Mouse (Mus musculus): Measurements from ENCODE around the gene Hs3st1.

Hs3st1 gene

GRCm38 (mm10) chr5:39643260-39643923 is 111.9 kb downstream of the Hs3st1 start:
- no peak for DNase-seq (ENCODE audit: extremely low spot score)

GRCm38 (mm10) chr5:39642222-39642770 is 113.0 kb downstream of the Hs3st1 start:
- DNase-seq (ENCODE audit: extremely low spot score): no peak

DNA sequence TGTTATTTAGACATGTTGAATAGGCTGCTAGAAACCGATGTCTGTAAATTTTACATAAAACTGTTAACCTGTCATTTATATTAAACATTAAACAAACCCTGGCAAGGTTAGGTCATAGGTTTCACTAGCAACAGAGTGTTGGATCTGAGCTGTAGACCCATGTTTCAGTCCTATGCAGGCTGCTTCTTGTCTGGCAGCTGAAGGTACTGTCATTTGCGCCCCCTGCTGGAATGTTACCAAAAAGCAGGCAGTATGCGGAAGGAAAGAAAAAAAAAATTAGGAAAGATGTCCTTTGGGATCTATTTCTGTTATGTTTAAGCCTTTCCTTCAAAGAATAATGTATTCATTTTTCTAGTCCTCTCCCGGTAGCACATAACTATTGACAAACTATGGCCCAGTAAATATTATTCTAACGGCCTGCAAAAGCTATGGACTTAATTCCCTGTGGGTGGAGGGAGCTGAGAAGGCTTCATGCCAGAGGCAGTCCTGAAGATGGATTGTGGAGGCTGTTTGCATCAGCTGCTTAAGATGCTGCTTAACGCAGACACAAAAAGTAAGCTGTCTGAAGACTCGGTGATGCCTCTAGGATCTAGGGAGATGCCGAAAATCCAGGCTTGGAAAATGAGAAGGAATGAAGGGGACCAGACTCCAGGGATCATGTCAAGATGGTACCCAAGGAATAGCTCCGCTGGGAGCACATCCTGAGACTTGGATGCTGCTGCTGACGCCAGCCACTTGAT is 115.7 kb downstream of the Hs3st1 start:
- DNase-seq (ENCODE audit: extremely low spot score): peak; percentile 61

GRCm38 (mm10) chr5:39638926-39639325 is 116.3 kb downstream of the Hs3st1 start:
- DNase-seq (ENCODE audit: extremely low spot score): no peak

- DNase-seq (ENCODE audit: extremely low spot score): no peak
Measured at GRCm38 (mm10) chr5:39637874-39638273, 117.4 kb downstream of the Hs3st1 start.

- DNase-seq (ENCODE audit: extremely low spot score): no peak
Measured at GRCm38 (mm10) chr5:39636090-39636489, 119.2 kb downstream of the Hs3st1 start.

- no peak for DNase-seq (ENCODE audit: extremely low spot score)
Measured at GRCm38 (mm10) chr5:39634300-39635047, 120.8 kb downstream of the Hs3st1 start.

DNA sequence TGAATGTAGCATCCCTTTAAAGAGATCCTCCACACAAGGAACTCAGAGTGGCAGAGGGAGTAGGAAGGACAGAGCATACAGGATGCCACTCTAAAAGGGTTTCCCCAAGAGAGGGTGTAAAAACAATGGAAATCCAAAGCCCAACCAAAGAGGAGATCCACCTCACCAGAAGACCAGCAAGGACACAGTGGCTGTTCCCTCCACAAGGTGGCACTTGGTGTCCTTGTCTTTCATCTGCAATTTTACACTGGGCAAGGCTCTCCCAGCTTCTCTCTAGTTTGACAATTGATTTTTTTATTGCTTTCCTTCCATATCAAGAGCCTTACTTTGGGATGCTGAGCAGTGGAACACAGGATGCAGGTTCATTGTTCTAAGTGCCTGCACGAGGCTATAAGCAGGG is 122.1 kb downstream of the Hs3st1 start:
- no peak for DNase-seq (ENCODE audit: extremely low spot score)

DNA sequence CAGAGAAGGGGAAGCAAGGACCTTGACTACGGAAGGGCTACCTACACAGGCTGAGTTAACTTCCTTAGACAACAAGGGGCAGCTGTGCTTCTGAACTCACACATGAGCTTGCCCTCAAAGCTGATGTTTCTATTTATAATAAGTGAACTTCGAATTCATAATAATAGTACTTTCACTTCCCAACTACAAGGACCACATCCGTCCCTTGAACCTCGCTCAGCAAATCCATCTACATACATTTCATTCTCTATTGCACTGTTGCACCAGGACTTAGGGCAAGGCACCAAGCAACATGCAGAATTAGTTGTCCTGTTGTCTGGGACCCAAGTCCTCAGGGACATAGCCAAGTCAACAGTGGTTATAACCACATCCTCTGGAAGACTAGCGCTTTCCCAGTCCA is 124.4 kb downstream of the Hs3st1 start:
- DNase-seq (ENCODE audit: extremely low spot score): no peak

DNA sequence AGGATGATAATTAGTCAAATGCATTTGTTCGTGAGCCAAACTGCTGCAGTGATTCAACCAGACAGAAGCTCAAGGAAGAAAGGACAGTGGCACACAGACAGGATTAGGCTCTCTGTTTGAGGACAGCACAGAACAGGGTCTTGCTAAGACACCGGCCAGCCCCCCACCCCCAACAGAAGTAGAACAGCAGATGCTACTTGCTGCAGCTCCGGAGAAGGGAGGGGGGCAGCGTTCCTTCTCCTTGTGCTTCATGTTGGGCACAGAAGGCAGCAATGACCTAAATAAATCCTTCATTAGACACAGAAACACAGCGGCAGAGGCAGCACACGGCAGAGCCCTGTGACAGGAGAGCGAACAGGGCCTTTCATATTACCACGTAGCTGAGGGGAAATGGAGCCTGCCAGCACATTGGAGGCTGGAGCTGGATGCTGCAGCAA is 130.2 kb downstream of the Hs3st1 start:
- no peak for DNase-seq (ENCODE audit: extremely low spot score)

DNA sequence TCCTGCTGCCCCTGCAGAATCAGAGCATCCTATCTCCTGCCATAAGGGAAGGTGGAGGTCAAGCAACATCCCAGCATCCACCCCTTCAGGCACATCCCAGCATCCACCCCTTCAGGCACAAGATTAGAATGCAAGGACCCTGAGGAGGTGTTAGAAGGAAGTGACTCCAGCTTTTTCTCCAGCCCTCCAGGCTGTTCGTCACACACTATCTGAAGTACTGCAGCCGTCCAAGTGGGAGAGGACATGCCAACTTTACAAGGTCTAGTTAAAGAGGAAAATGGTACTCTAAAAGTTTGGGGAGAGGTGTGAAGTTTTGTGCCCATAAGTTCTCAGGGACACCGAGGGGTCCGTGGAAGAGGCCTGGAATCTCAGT is 131.1 kb downstream of the Hs3st1 start:
- DNase-seq (ENCODE audit: extremely low spot score): no peak

- peak; percentile 23 for DNase-seq (ENCODE audit: extremely low spot score)
Measured at GRCm38 (mm10) chr5:39623304-39624217, 131.7 kb downstream of the Hs3st1 start.

GRCm38 (mm10) chr5:39620206-39620866 is 134.9 kb downstream of the Hs3st1 start:
- DNase-seq (ENCODE audit: extremely low spot score): no peak

DNA sequence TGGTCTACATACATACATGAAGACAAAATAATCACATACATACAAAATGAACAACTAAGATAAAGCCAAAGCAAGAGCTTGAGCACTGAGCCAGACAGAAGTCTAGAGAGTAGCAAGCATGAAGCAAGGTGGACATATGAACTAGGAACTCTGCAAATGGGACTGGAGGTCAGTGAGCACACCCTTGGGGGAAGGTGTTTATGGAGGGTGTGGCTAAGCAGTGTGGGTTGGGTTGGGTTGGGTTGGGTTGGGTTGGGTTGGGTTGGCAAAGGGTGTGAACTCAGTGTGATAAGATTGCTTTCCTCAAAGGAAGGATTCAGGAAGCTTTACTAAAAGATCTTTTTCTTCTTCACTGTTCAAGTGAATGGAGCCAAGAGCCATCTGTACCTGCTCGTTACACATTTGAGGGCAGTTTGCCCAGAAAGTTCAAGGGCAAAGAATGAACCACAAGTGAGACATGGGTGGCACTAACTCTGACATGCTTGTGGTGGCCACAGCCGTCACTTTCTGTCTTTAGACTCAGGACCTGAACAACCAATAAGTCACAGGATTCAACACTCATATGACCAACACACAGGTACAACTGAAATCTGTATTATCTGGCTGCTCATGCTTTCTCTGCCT is 137.8 kb downstream of the Hs3st1 start:
- DNase-seq (ENCODE audit: extremely low spot score): no peak

- no peak for DNase-seq (ENCODE audit: extremely low spot score)
Measured at GRCm38 (mm10) chr5:39615202-39615601, 140.1 kb downstream of the Hs3st1 start.

- DNase-seq (ENCODE audit: extremely low spot score): no peak
Measured at GRCm38 (mm10) chr5:39613534-39613933, 141.7 kb downstream of the Hs3st1 start.

DNA sequence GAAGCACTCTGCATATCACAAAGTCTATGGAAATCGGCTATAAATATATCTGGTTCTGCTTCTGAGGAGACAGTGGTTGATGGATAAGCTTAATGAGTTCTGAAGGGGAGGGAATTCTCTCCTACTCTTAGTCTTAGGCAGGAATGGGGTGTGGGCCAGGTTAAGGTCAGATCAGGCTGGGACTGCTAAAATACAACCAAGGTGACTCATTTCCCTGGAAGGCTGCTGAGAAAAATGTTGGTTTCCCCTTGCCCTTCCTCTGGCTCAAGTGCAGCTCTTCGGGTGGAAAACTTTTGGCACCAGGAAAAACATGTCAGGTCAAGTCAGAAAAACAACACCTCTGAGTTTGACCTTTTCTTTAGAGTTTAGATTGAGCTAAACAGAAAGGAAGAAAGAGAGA is 143.0 kb downstream of the Hs3st1 start:
- DNase-seq (ENCODE audit: extremely low spot score): no peak

- DNase-seq (ENCODE audit: extremely low spot score): no peak
Measured at GRCm38 (mm10) chr5:39608260-39608659, 147.0 kb downstream of the Hs3st1 start.

DNA sequence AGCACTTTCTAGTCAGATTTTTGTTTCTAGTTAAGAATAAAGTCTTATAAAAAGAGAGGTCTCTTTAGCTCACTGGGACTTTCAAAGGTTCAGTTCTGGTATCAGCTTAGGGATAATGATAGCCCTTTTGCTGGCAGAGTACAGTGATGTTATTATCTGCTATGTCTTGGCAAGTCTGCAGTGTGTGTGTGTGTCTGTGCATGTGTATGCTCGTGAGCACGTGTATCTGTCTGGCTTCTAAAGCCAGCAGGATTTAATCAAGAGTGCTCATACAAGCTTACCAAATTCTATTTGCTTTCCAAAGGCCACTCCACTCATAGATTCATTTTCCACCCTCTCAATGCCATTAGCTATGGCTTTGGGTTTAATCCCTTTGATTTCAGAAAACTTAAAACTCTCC is 160.5 kb downstream of the Hs3st1 start:
- DNase-seq (ENCODE audit: extremely low spot score): no peak

All from embryo, embryonic 9.5 days (tissue).